Mouse (Mus musculus): Measurements from ENCODE around the gene Mnx1. TPM values are rescaled to one million over a fixed set of nuclear protein-coding genes. Genes with fewer than 3 reads are reported as not detected.

The Mnx1 gene
- under 1 TPM in 1 of 2 experiments, not detected in 1; 0.16 TPM for polyA plus RNA-seq (2017; shearing (Covaris generic))

DNA sequence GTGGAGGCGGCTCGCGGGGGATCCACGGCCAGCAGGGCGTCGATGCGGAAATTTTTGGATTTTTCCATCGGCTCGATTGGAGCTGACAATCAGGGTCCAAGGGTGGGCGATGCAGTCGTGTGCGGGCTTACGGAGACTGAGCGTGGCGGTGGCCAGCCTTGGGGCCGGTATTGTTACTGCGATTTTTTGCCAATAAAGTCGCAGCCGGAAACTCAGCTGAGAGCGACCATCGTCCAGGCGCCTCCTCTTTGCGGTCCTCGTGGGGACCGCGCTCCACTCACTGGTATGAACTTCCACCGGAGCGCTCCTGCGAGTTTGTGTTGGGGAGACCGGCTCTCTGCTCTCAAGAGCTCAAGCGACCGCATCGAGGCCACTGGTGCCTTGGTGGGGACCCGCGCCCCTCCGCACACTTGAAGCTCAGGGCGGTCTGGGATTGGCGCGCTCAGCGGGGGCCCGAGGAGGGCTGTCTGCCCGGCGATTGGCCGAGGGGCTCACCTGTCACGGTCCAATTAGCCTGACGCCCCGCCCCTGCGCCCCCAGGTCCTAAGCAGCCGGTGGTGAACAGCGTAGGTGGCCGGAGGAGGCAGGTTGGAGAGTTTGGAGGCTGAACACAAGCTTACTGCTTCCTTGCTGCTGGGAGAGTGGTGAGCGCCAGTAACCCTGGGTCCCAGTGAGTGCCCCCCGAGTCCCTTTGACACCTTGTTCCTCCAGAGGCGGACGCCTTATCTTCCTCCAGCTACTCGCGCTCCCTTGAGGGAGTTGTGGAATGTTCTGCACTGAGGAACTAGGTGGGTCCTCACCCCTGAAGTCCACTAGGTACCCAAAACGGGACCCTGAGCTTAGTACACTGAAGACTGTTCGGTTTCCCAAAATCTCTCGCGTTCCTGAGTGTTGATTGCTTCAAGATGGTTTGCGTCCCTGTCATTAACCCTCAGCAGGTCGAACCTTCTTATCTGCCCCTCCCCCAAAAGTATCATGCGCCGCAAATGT is at the start of gene Mnx1:
Gene Mnx1, minus strand, starts transcription at position 263 of the 990 bp plus-strand sequence.

DNA sequence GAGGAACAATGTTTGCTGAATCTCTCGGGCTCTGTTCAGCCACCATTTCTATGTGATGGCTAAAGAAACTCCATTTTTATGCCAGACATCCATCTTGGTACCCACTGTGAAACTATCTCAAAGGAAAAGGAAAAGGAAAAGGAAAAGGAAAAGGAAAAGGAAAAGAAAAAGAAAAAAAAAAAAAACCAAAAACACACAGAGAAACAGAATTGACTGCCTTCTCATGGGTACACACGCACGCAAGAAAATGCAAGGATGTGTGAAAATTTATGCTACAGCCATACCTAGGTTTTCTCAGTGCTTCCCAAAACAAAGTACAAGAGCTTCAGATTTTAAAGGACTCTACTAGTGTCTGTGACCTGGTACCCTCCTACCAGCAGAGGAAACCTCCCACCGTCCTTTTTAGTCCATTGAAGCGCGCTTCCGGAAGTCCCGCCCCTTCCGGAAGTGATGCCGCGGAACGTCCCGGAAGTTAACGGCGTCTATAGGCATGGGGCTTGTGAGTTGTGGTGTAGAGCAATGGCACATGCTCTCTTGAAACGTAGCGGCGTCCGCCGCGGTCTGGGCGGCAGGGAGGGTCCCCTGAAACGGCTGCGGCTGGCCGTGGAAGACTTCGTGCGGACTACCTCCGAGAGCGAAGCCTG is 43.9 kb downstream of the Mnx1 start, which contains the start of gene Nom1:
Gene Nom1, plus strand, starts transcription at position 437 of the 644 bp plus-strand sequence.

Other genes with a start within 250 kb of the Mnx1 start
- gene Lmbr1, start 100.1 kb downstream of the Mnx1 start, polyA plus RNA-seq (2017; shearing (Covaris generic)): 1 to 10 TPM; 2.3 TPM
- gene Nom1, start 43.8 kb downstream of the Mnx1 start, polyA plus RNA-seq (2017; shearing (Covaris generic)): 10 to 100 TPM; 31.4 to 43.1 TPM
- gene Ube3c, start 90.8 kb upstream of the Mnx1 start, polyA plus RNA-seq (2017; shearing (Covaris generic)): 10 to 100 TPM; 51.0 to 61.7 TPM